Mouse (Mus musculus) liver, embryonic 11.5 days (tissue): ENCODE measurements around the gene Umodl1. TPM values are rescaled to one million over a fixed set of nuclear protein-coding genes. Genes with fewer than 3 reads are reported as not detected.

Experiments
- ATAC-seq: fragments of 200-750 bp; cut with Nextera tagmentation; replicated peaks from 2 replicates; pipeline ENCODE4 v1.8.0; 2017; ENCODE audit warnings: moderate number of reproducible peaks, mild to moderate bottlenecking, moderate TSS enrichment, moderate library complexity; ENCODE audit not compliant: low FRiP score
- DNase-seq: peaks from one replicate; pipeline ENCODE4 v3.0.0-alpha.2; 2017; ENCODE audit warnings: low spot score
- H3K27ac ChIP-seq: fragments of 300-500 bp; sonication (generic); 2 replicates; pipeline ENCODE4 v1.5.1; 2014; ENCODE audit warnings: mild to moderate bottlenecking, low read depth, low read length, control low read depth
- H3K27me3 ChIP-seq: fragments of 300-500 bp; sonication (generic); replicated peaks from 2 replicates; pipeline ENCODE4 v1.6.1; 2014; ENCODE audit warnings: low read length, mixed read lengths; ENCODE audit not compliant: control insufficient read depth, insufficient read depth
- H3K36me3 ChIP-seq: fragments of 300-500 bp; sonication (generic); 2 replicates; pipeline ENCODE4 v1.6.1; 2014; ENCODE audit warnings: mild to moderate bottlenecking, low read length, moderate library complexity, mixed read lengths; ENCODE audit not compliant: control insufficient read depth, insufficient read depth
- H3K4me1 ChIP-seq: fragments of 300-500 bp; sonication (generic); replicated peaks from 2 replicates; pipeline ENCODE4 v1.6.1; 2014; ENCODE audit warnings: low read length, mixed read lengths; ENCODE audit not compliant: control insufficient read depth, insufficient read depth
- H3K4me2 ChIP-seq: fragments of 300-500 bp; sonication (generic); 2 replicates; pipeline ENCODE4 v1.6.1; 2014; ENCODE audit warnings: mild to moderate bottlenecking, control low read depth, moderate library complexity
- H3K4me3 ChIP-seq: fragments of 300-500 bp; sonication (generic); 2 replicates; pipeline ENCODE4 v1.5.1; 2014; ENCODE audit warnings: low read depth, low read length, control low read depth
- H3K9ac ChIP-seq: fragments of 300-500 bp; sonication (generic); 2 replicates; pipeline ENCODE4 v1.6.1; 2014; ENCODE audit warnings: low read depth, low read length, control low read depth
- H3K9me3 ChIP-seq: fragments of 300-500 bp; sonication (generic); 2 replicates; pipeline ENCODE4 v1.6.1; 2016; ENCODE audit warnings: low read length, inconsistent platforms, mixed read lengths; ENCODE audit not compliant: control insufficient read depth
- WGBS: fragments of 180-500 bp; shearing (Covaris S2); extraction: QIAGEN DNeasy Blood & Tissue Kit; methylation state at CpG from one replicate; pipeline ENCODE4 v1.1.7; 2014; 5-methylcytosine and 5-hydroxymethylcytosine counted together
- polyA plus RNA-seq: library from polyadenylated mRNA; unstranded; fragments of >200 nt; fragmentation: Nextera tagmentation; extraction: Ambion mirVana; gene quantifications from 2 replicates; pipeline ENCODE4 v1.2.1, GENCODE M21; 2014

Umodl1 gene
- polyA plus RNA-seq, 1 experiment from 2014 or later = not detected

GRCm38 (mm10) chr17:30935301-30935700 is 19.1 kb upstream of the Umodl1 start:
- Histone ChIP-seq H3K36me3 (no peaks in the 10 kb centered on the region), H3K4me2 (no peak overlapping the region), H3K27me3 (no peaks in the 10 kb centered on the region), H3K4me3 (no peak overlapping the region), H3K27ac (no peak overlapping the region), H3K9me3 (no peaks in the 10 kb centered on the region), H3K4me1 (no peaks in the 10 kb centered on the region), H3K9ac (no peak overlapping the region)
- no peak for ATAC-seq
- WGBS = 70% methylated on average over 5 of the region's 5 CpGs
- no peak for DNase-seq

- Histone ChIP-seq H3K27ac (no peak overlapping the region), H3K4me3 (no peak overlapping the region), H3K4me2 (no peak overlapping the region), H3K36me3 (no peaks in the 10 kb centered on the region), H3K4me1 (no peaks in the 10 kb centered on the region), H3K9me3 (no peaks in the 10 kb centered on the region), H3K27me3 (no peaks in the 10 kb centered on the region), H3K9ac (no peak overlapping the region)
- 54% methylated on average over 9 of the region's 9 CpGs for WGBS
- DNase-seq (peak; percentile 46), ATAC-seq (no peak)
These were observed 15.9 kb upstream of the Umodl1 start for GRCm38 (mm10) chr17:30938554-30938953.

GRCm38 (mm10) chr17:30948382-30948781 is 6.1 kb upstream of the Umodl1 start:
- Histone ChIP-seq H3K27me3 (no peaks in the 10 kb centered on the region; the same call in 1 of the 2 replicates), H3K4me2 (no peak overlapping the region), H3K9ac (no peak overlapping the region), H3K9me3 (no peaks in the 10 kb centered on the region), H3K4me1 (no peaks in the 10 kb centered on the region), H3K4me3 (no peak overlapping the region), H3K27ac (no peak overlapping the region), H3K36me3 (no peaks in the 10 kb centered on the region)
- no peak for DNase-seq
- WGBS = 49% methylated on average over 1 of the region's 1 CpGs
- no peak for ATAC-seq

GRCm38 (mm10) chr17:30950780-30951179 is 3.7 kb upstream of the Umodl1 start:
- ATAC-seq (no peak), DNase-seq (no peak)
- Histone ChIP-seq H3K9me3 (no peaks in the 10 kb centered on the region), H3K27ac (no peak overlapping the region), H3K4me1 (no peaks in the 10 kb centered on the region), H3K9ac (no peak overlapping the region), H3K27me3 (no peaks in the 10 kb centered on the region; the same call in 1 of the 2 replicates), H3K4me2 (no peak overlapping the region), H3K36me3 (no peaks in the 10 kb centered on the region), H3K4me3 (no peak overlapping the region)
- 3% methylated on average over 7 of the region's 7 CpGs for WGBS

GRCm38 (mm10) chr17:30951600-30951999 is 2.8 kb upstream of the Umodl1 start:
- no peak overlapping the region for H3K4me3 ChIP-seq
- H3K4me1 ChIP-seq = no peaks in the 10 kb centered on the region
- H3K4me2 ChIP-seq = no peak overlapping the region
- no peak overlapping the region for H3K9ac ChIP-seq
- H3K27ac ChIP-seq = no peak overlapping the region
- H3K36me3 ChIP-seq = no peaks in the 10 kb centered on the region
- no peak for ATAC-seq
- whole genome bisulfite sequencing = 67% methylated on average over 8 of the region's 8 CpGs
- H3K27me3 ChIP-seq = no peaks in the 10 kb centered on the region; the same call in 1 of the 2 replicates
- DNase-seq = no peak
- no peaks in the 10 kb centered on the region for H3K9me3 ChIP-seq

GRCm38 (mm10) chr17:30961936-30962592 is 7.6 kb downstream of the Umodl1 start:
- no peak for DNase-seq
- WGBS = 45% methylated on average over 7 of the region's 7 CpGs

GRCm38 (mm10) chr17:30962880-30963279 is 8.4 kb downstream of the Umodl1 start:
- no peak overlapping the region for H3K4me2 ChIP-seq
- no peak overlapping the region for H3K9ac ChIP-seq
- H3K9me3 ChIP-seq = no peaks in the 10 kb centered on the region
- no peak overlapping the region for H3K27ac ChIP-seq
- H3K27me3 ChIP-seq = no peaks in the 10 kb centered on the region
- ATAC-seq = no peak
- H3K4me3 ChIP-seq = no peak overlapping the region
- no peak for DNase-seq
- 49% methylated on average over 2 of the region's 2 CpGs for WGBS
- H3K36me3 ChIP-seq = no peaks in the 10 kb centered on the region
- H3K4me1 ChIP-seq = no peaks in the 10 kb centered on the region

More at GRCm38 (mm10) chr17:30961936-30962592, 7.6 kb downstream of the Umodl1 start:
- ATAC-seq = no peak
- Histone ChIP-seq H3K36me3 (no peaks in the 10 kb centered on the region), H3K9me3 (no peaks in the 10 kb centered on the region), H3K27me3 (no peaks in the 10 kb centered on the region), H3K27ac (no peak overlapping the region), H3K9ac (no peak overlapping the region), H3K4me1 (no peaks in the 10 kb centered on the region), H3K4me3 (no peak overlapping the region), H3K4me2 (no peak overlapping the region)

- Histone ChIP-seq H3K4me2 (no peak overlapping the region), H3K4me1 (no peaks in the 10 kb centered on the region), H3K27me3 (no peaks in the 10 kb centered on the region), H3K36me3 (no peaks in the 10 kb centered on the region), H3K27ac (no peak overlapping the region), H3K4me3 (no peak overlapping the region), H3K9me3 (no peaks in the 10 kb centered on the region), H3K9ac (no peak overlapping the region)
- no peak for ATAC-seq
- no peak for DNase-seq
- 69% methylated on average over 4 of the region's 4 CpGs for WGBS
These were observed 15.5 kb downstream of the Umodl1 start for GRCm38 (mm10) chr17:30969983-30970382.

GRCm38 (mm10) chr17:30971877-30972276 is 17.4 kb downstream of the Umodl1 start:
- H3K4me2 ChIP-seq = no peak overlapping the region
- 77% methylated on average over 7 of the region's 7 CpGs for WGBS
- H3K27ac ChIP-seq = no peak overlapping the region
- ATAC-seq (no peak), DNase-seq (no peak)
- H3K9ac ChIP-seq = no peak overlapping the region
- H3K4me3 ChIP-seq = no peak overlapping the region
- no peaks in the 10 kb centered on the region for H3K9me3 ChIP-seq
- H3K4me1 ChIP-seq = no peaks in the 10 kb centered on the region
- no peaks in the 10 kb centered on the region for H3K36me3 ChIP-seq
- no peaks in the 10 kb centered on the region for H3K27me3 ChIP-seq
